Mouse (Mus musculus) layer of hippocampus, adult 2 months (tissue): ENCODE results near the gene Skida1. TPM values are rescaled to one million over a fixed set of nuclear protein-coding genes. Genes with fewer than 3 reads are reported as not detected.

Experiments used
- DNase-seq, 2 experiments: peaks; one replicate each; pipeline ENCODE4 v3.0.0; 2022; ENCODE audit warnings: low spot score in 2 of 2
- H3K27ac ChIP-seq: fragments of 200-600 bp; 2 replicates; pipeline ENCODE4 v1.8.1; 2022
- H3K4me3 ChIP-seq: fragments of 200-600 bp; 2 replicates; pipeline ENCODE4 v1.8.1; 2022; ENCODE audit warnings: mild to moderate bottlenecking
- CTCF ChIP-seq: fragments of 200-600 bp; conservative IDR thresholded peaks from 2 replicates; pipeline ENCODE4 v1.8.1; 2022; ENCODE audit warnings: antibody characterized with exemption, mild to moderate bottlenecking, moderate library complexity
- total RNA-seq, 2 experiments: library from RNA; stranded (reverse); gene quantifications; 2 replicates each; pipeline ENCODE4 v1.2.3; 2021

The Skida1 gene
- total RNA-seq, 2 experiments from 2014 or later, result 16.8 to 16.9 TPM

GRCm38 (mm10) chr2:18040347-18041160, 8.3 kb downstream of the Skida1 start:
- no peak for DNase-seq
- peak overlapping the region; percentile 74 for H3K27ac ChIP-seq
- H3K4me3 ChIP-seq, result no peak overlapping the region
- TF ChIP-seq CTCF, result no peak

GRCm38 (mm10) chr2:18039566-18040290, 9.1 kb downstream of the Skida1 start:
- peak overlapping the region; percentile 42 for H3K4me3 ChIP-seq
- no peak for DNase-seq
- peak overlapping the region; percentile 46 for H3K27ac ChIP-seq
- no peak for TF ChIP-seq CTCF

GRCm38 (mm10) chr2:18038895-18039371, 9.9 kb downstream of the Skida1 start:
- H3K27ac ChIP-seq, result peak overlapping the region; percentile 46

GRCm38 (mm10) chr2:18038141-18038752, 10.6 kb downstream of the Skida1 start:
- Histone ChIP-seq H3K27ac (0 out of 2 replicates have a peak overlapping the region, but pooled peaks have one; percentile 46), H3K4me3 (no peak overlapping the region)
- TF ChIP-seq CTCF, result no peak
- no peak for DNase-seq

More at GRCm38 (mm10) chr2:18038895-18039371, 9.9 kb downstream of the Skida1 start:
- no peak for DNase-seq
- TF ChIP-seq CTCF, result no peak
- H3K4me3 ChIP-seq, result no peak overlapping the region

- no peak for TF ChIP-seq CTCF
- no peak for DNase-seq
- H3K27ac ChIP-seq, result 0 out of 2 replicates have a peak within 1 kb of the TSS, but pooled peaks have one; percentile 46
Measured at GRCm38 (mm10) chr2:18037491-18037890, 11.4 kb downstream of the Skida1 start, which contains the start of gene A930004D18Rik. Gene A930004D18Rik, minus strand, starts transcription at chr2:18037737.

GRCm38 (mm10) chr2:18034371-18035250, 14.2 kb downstream of the Skida1 start:
- TF ChIP-seq CTCF, result no peak
- Histone ChIP-seq H3K4me3 (no peak overlapping the region), H3K27ac (no peak overlapping the region)
- DNase-seq, result no peak

More at GRCm38 (mm10) chr2:18037491-18037890, 11.4 kb downstream of the Skida1 start, which contains the start of gene A930004D18Rik:
- H3K4me3 ChIP-seq, result no peak within 1 kb of the TSS

DNA sequence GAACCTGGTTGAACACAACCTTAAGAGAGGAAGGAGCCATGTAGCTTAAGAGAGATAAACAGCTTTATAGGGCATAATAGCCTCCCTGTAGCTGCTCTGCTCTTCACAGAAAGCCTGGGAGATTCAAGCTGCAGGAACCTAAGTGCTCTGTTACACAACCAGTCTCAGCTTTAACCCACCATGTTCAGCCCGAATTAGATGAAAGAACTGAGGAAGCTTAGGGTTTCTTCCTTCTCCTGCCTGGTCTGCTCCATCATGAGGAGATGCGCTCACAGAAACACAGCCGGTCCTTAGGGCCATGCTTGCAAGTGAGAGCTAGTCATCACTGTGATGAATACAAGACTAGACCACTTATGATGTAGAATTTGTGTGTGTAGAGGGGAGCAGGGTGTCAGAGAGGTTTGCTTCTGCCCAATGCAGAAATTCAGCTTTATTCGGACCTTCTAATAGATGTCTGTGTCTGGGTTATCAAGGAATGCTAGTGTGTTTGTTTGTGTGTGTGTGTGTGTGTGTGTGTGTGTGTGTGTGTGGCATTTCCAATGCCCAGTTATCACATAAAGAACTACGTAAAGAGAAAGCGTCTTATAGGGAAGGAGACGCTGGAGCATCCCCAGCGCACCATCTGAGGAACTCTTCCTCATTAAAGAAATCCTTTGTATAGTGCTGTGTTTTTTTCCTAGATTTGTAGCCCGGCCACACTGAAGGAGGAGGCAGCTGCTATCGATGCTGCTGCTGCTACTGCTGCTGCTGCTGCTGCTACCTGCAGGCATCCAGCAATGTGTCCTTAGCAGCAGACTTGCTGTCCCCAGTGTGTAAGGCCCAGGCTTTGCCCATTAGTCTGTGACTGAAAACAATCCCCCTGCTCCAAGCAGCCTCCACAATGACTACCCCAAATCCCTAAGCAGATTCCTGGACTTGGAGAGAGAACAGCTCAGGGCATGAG, 15.4 kb downstream of the Skida1 start:
- no peak for DNase-seq
- Histone ChIP-seq H3K4me3 (no peak overlapping the region), H3K27ac (peak overlapping the region; percentile 16; the same call in 1 of the 2 replicates)
- no peak for TF ChIP-seq CTCF

DNA sequence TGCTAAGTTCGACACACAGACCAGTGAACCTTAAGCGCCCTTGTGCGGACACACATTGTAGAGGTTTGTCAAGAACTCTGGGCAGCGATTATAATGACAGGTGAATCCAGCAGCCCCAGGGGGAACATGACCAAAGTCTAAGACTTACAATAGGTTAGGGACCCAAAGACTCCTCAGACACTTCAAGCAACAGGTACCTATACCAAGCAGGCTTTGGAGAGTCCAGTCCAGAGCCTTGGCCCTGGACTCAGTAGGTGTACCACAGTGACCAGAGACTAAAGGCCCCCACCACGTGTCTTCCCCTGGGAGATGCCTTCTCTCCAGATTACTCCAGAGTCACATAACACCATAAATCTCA, 16.3 kb downstream of the Skida1 start:
- TF ChIP-seq CTCF, result no peak
- peak overlapping the region; percentile 98; the same call in 1 of the 2 replicates for H3K27ac ChIP-seq
- no peak overlapping the region for H3K4me3 ChIP-seq
- DNase-seq, result no peak

GRCm38 (mm10) chr2:18031831-18032537, 16.9 kb downstream of the Skida1 start:
- no peak for DNase-seq
- TF ChIP-seq CTCF, result no peak
- Histone ChIP-seq H3K4me3 (peak overlapping the region; percentile 55), H3K27ac (peak overlapping the region; percentile 98)

DNA sequence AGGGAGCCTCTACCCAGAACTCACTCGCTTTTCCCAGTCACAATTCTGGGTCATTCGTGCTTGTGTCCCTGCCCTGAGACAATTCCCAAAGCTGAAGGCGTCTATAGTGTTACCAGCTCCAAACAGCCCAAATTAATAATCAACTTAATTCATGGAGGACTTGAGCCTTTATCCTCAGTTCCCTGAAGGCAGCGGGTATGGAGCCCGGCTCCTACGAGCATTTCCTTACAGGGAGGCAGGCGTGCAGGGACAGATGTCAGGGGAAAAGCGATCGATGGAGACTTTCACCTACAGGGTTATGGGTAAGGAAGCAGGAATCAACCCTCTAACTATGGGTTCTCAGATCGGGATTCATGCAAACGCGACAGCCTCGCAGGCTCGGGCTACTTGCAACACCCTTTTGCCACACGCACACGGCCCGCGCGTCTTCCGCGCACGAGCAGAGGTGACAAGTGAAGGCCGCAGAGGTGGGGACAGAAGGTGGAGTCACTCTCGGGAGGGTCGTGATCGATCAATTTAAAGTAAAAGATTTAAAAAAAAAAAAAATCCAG, 17.5 kb downstream of the Skida1 start:
- Histone ChIP-seq H3K4me3 (peak overlapping the region; percentile 55), H3K27ac (peak overlapping the region; percentile 98)
- no peak for TF ChIP-seq CTCF
- no peak for DNase-seq
